Comparison of ENCODE assay signal across 11 mouse cellular contexts in genomic region chr1:39443764-39444163, GRCm38 (mm10). TPM values are rescaled to one million over a fixed set of nuclear protein-coding genes. Genes with fewer than 3 reads are reported as not detected.
DNase-seq lines count a peak whose midpoint lies in the region; ATAC-seq and TF ChIP-seq lines count a peak whose summit lies in the region.
"Had no signal": no experiment of that assay in that cellular context is flagged by ENCODE, and none has a peak within 500 bp of the region (broad histone marks: within the 10 kb centered on the region; RNA-seq: fewer than 3 reads in every experiment).

No protein-coding gene starts in this region.

- H3K36me3 ChIP-seq in hindbrain, postnatal 0 days (ENCODE audit: insufficient read depth, low read length) = no peaks in the 10 kb centered on the region
- no peaks in the 10 kb centered on the region for H3K36me3 ChIP-seq in hindbrain, embryonic 13.5 days
- no peaks in the 10 kb centered on the region for H3K36me3 ChIP-seq in embryonic facial prominence, embryonic 15.5 days
- H3K36me3 ChIP-seq in midbrain, embryonic 16.5 days (ENCODE audit: control insufficient read depth, insufficient read depth, low read length) = no peaks in the 10 kb centered on the region
- no peaks in the 10 kb centered on the region for H3K36me3 ChIP-seq in forebrain, embryonic 10.5 days (replicated peaks)
- H3K36me3 ChIP-seq: hindbrain, embryonic 15.5 days; liver, embryonic 15.5 days had no signal

- ATAC-seq in hindbrain, postnatal 0 days = no peak
- no peak for ATAC-seq in hindbrain, embryonic 13.5 days (ENCODE audit: low FRiP score)
- peak; percentile 49; the same call in 1 of the 2 replicates for ATAC-seq in embryonic facial prominence, embryonic 15.5 days (ENCODE audit: insufficient number of reproducible peaks, low FRiP score, low TSS enrichment, low read depth)
- ATAC-seq in midbrain, embryonic 16.5 days = no peak

- no peaks in the 10 kb centered on the region for H3K9me3 ChIP-seq in hindbrain, postnatal 0 days (ENCODE audit: low read length)
- no peaks in the 10 kb centered on the region for H3K9me3 ChIP-seq in hindbrain, embryonic 13.5 days
- H3K9me3 ChIP-seq in embryonic facial prominence, embryonic 15.5 days (replicated peaks) = no peaks in the 10 kb centered on the region
- H3K9me3 ChIP-seq in midbrain, embryonic 16.5 days (replicated peaks; ENCODE audit: control insufficient read depth, low read length, poor library complexity, severe bottlenecking) = no peaks in the 10 kb centered on the region
- H3K9me3 ChIP-seq in forebrain, embryonic 10.5 days = no peaks in the 10 kb centered on the region
- H3K9me3 ChIP-seq: hindbrain, embryonic 15.5 days; liver, embryonic 15.5 days had no signal

- H3K4me3 ChIP-seq in hindbrain, postnatal 0 days (ENCODE audit: low read length) = no peak overlapping the region
- no peak overlapping the region for H3K4me3 ChIP-seq in hindbrain, embryonic 13.5 days
- H3K4me3 ChIP-seq in embryonic facial prominence, embryonic 15.5 days (replicated peaks) = no peak overlapping the region
- H3K4me3 ChIP-seq in midbrain, embryonic 16.5 days (ENCODE audit: low read depth, low read length) = no peak overlapping the region
- no peak overlapping the region for H3K4me3 ChIP-seq in forebrain, embryonic 10.5 days
- H3K4me3 ChIP-seq: hindbrain, embryonic 15.5 days; liver, embryonic 15.5 days had no signal

- H3K9ac ChIP-seq in hindbrain, postnatal 0 days (replicated peaks; ENCODE audit: low read length) = no peak overlapping the region
- H3K9ac ChIP-seq in hindbrain, embryonic 13.5 days = no peak overlapping the region
- H3K9ac ChIP-seq in embryonic facial prominence, embryonic 15.5 days = no peak overlapping the region
- H3K9ac ChIP-seq in midbrain, embryonic 16.5 days (ENCODE audit: low read depth, low read length) = no peak overlapping the region
- H3K9ac ChIP-seq: hindbrain, embryonic 15.5 days; liver, embryonic 15.5 days had no signal

- H3K4me1 ChIP-seq in hindbrain, postnatal 0 days (ENCODE audit: insufficient read depth, low read length) = peaks cover 26% of the 10 kb centered on the region
- peaks cover 34% of the 10 kb centered on the region for H3K4me1 ChIP-seq in hindbrain, embryonic 13.5 days (replicated peaks)
- peaks cover 30% of the 10 kb centered on the region for H3K4me1 ChIP-seq in embryonic facial prominence, embryonic 15.5 days
- peaks cover 23% of the 10 kb centered on the region for H3K4me1 ChIP-seq in midbrain, embryonic 16.5 days (ENCODE audit: control insufficient read depth, insufficient read depth, low read length)
- peaks cover 9% of the 10 kb centered on the region for H3K4me1 ChIP-seq in forebrain, embryonic 10.5 days

- no peaks in the 10 kb centered on the region for H3K27me3 ChIP-seq in hindbrain, postnatal 0 days (ENCODE audit: insufficient read depth, low read length)
- no peaks in the 10 kb centered on the region for H3K27me3 ChIP-seq in hindbrain, embryonic 13.5 days
- H3K27me3 ChIP-seq in embryonic facial prominence, embryonic 15.5 days = no peaks in the 10 kb centered on the region
- H3K27me3 ChIP-seq in midbrain, embryonic 16.5 days (ENCODE audit: control insufficient read depth, insufficient read depth, low read depth, low read length) = no peaks in the 10 kb centered on the region
- no peaks in the 10 kb centered on the region for H3K27me3 ChIP-seq in forebrain, embryonic 10.5 days (ENCODE audit: poor library complexity, severe bottlenecking)
- H3K27me3 ChIP-seq: hindbrain, embryonic 15.5 days; liver, embryonic 15.5 days had no signal

- peak; percentile 55 to 59 for DNase-seq in cerebellum, postnatal 10 days
- DNase-seq in cerebellum, adult 11-12 months = no peak
- DNase-seq in hindbrain, postnatal 0 days (ENCODE audit: low spot score) = peak; percentile 52
- no peak for DNase-seq in gastrocnemius, adult 8-10 months (ENCODE audit: low spot score in 2 of 2)
- no peak for DNase-seq in forebrain, embryonic 10.5 days (ENCODE audit: extremely low spot score, low spot score)
- DNase-seq: kidney, postnatal 10 days had no signal

- TF ChIP-seq CTCF in hindbrain, postnatal 0 days (IDR thresholded peaks at IDR 0.05; ENCODE audit: low read depth) = no peak

- WGBS in hindbrain, postnatal 0 days = 46% methylated on average over 8 of the region's 8 CpGs
- 75% methylated on average over 8 of the region's 8 CpGs for WGBS in hindbrain, embryonic 13.5 days
- WGBS in embryonic facial prominence, embryonic 15.5 days = 46% methylated on average over 8 of the region's 8 CpGs
- 58% methylated on average over 8 of the region's 8 CpGs for WGBS in midbrain, embryonic 16.5 days
- WGBS in forebrain, embryonic 10.5 days = 90% methylated on average over 8 of the region's 8 CpGs

- H3K4me2 ChIP-seq in hindbrain, postnatal 0 days (ENCODE audit: low read depth, low read length) = no peak overlapping the region
- H3K4me2 ChIP-seq in hindbrain, embryonic 13.5 days = no peak overlapping the region
- no peak overlapping the region for H3K4me2 ChIP-seq in embryonic facial prominence, embryonic 15.5 days (replicated peaks)
- H3K4me2 ChIP-seq in midbrain, embryonic 16.5 days (ENCODE audit: low read length) = no peak overlapping the region
- H3K4me2 ChIP-seq: hindbrain, embryonic 15.5 days; liver, embryonic 15.5 days had no signal

- H3K27ac ChIP-seq in hindbrain, postnatal 0 days = no peak overlapping the region
- H3K27ac ChIP-seq in hindbrain, embryonic 13.5 days = no peak overlapping the region
- H3K27ac ChIP-seq in embryonic facial prominence, embryonic 15.5 days (replicated peaks) = peak overlapping the region; percentile 59
- H3K27ac ChIP-seq in midbrain, embryonic 16.5 days (ENCODE audit: low read length) = peak overlapping the region; percentile 44; the same call in 1 of the 2 replicates
- H3K27ac ChIP-seq in forebrain, embryonic 10.5 days = no peak overlapping the region
- H3K27ac ChIP-seq: hindbrain, embryonic 15.5 days; liver, embryonic 15.5 days had no signal

RNA-seq across cellular contexts. Expression of gene Tbc1d8, which starts 34.8 kb away (rescaled TPM):
- 17.4 and 17.7 TPM in 2 replicates for total RNA-seq in hindbrain, postnatal 0 days (2014; rRNA removed)
- polyA plus RNA-seq in hindbrain, postnatal 0 days (2015; fragmentation: Nextera tagmentation; extraction: Ambion mirVana) = 7.6 and 7.8 TPM in 2 replicates
- 8.2 and 8.5 TPM in 2 replicates for polyA plus RNA-seq in hindbrain, embryonic 13.5 days (2015; fragmentation: Nextera tagmentation; extraction: Ambion mirVana)
- polyA plus RNA-seq in embryonic facial prominence, embryonic 15.5 days (2015; fragmentation: Nextera tagmentation; extraction: Ambion mirVana) = 12.7 and 14.1 TPM in 2 replicates
- 11.7 and 12.6 TPM in 2 replicates for polyA plus RNA-seq in midbrain, embryonic 16.5 days (2015; fragmentation: Nextera tagmentation; extraction: Ambion mirVana)
- 10 to 100 TPM in 1 of 4 experiments, 1 to 10 TPM in 3; 7.6 to 11.6 (median 9.3) TPM for total RNA-seq in gastrocnemius, adult 8-10 months (2022)
- 4.5 and 6.7 TPM in 2 replicates for polyA plus RNA-seq in forebrain, embryonic 10.5 days (2016; fragmentation: Nextera tagmentation; extraction: Ambion mirVana)

Comparison
In these comparisons a context has a peak if more than half of its experiments do, and no peak if none do; other contexts are left out.
1. DNase-seq: peak in cerebellum, postnatal 10 days (2 of 2) and hindbrain, postnatal 0 days (single experiment); none in cerebellum, adult 11-12 months (single experiment), gastrocnemius, adult 8-10 months (0 of 2) and forebrain, embryonic 10.5 days (single experiment).
2. H3K27ac ChIP-seq: peak in embryonic facial prominence, embryonic 15.5 days (single experiment) and midbrain, embryonic 16.5 days (single experiment); none in hindbrain, postnatal 0 days (single experiment), hindbrain, embryonic 13.5 days (single experiment) and forebrain, embryonic 10.5 days (single experiment).